Mouse (Mus musculus) gastrocnemius, adult 18-20 months (tissue): ENCODE measurements around the gene Spsb1. TPM values are rescaled to one million over a fixed set of nuclear protein-coding genes. Genes with fewer than 3 reads are reported as not detected.

Source experiments
- DNase-seq: peaks from one replicate; pipeline ENCODE4 v3.0.0; 2021; ENCODE audit warnings: low spot score
- total RNA-seq, 2 experiments: library from RNA; stranded (reverse); gene quantifications; 2 replicates each; pipeline ENCODE4 v1.2.3; 2021

Spsb1 gene
- total RNA-seq, 2 experiments from 2014 or later = 5.9 to 9.6 TPM

GRCm38 (mm10) chr4:149986671-149987417 is 32.0 kb upstream of the Spsb1 start:
- no peak for DNase-seq

GRCm38 (mm10) chr4:149983921-149984645 is 29.2 kb upstream of the Spsb1 start:
- no peak for DNase-seq

GRCm38 (mm10) chr4:149982154-149982553 is 27.3 kb upstream of the Spsb1 start:
- DNase-seq = peak; percentile 29

- peak; percentile 80 for DNase-seq
Measured at GRCm38 (mm10) chr4:149979819-149980308, 25.0 kb upstream of the Spsb1 start.

GRCm38 (mm10) chr4:149978820-149979219 is 24.0 kb upstream of the Spsb1 start:
- DNase-seq = no peak

- DNase-seq = no peak
Measured at GRCm38 (mm10) chr4:149977801-149978544, 23.1 kb upstream of the Spsb1 start.

GRCm38 (mm10) chr4:149977181-149977580 is 22.3 kb upstream of the Spsb1 start:
- no peak for DNase-seq

- no peak for DNase-seq
Measured at GRCm38 (mm10) chr4:149975730-149976254, 20.9 kb upstream of the Spsb1 start.

- no peak for DNase-seq
Measured at GRCm38 (mm10) chr4:149975291-149975690, 20.4 kb upstream of the Spsb1 start.

GRCm38 (mm10) chr4:149971393-149971792 is 16.6 kb upstream of the Spsb1 start:
- DNase-seq = no peak

GRCm38 (mm10) chr4:149968526-149968925 is 13.7 kb upstream of the Spsb1 start:
- DNase-seq = no peak

- DNase-seq = no peak
Measured at GRCm38 (mm10) chr4:149966963-149967362, 12.1 kb upstream of the Spsb1 start.

GRCm38 (mm10) chr4:149966252-149966651 is 11.4 kb upstream of the Spsb1 start:
- DNase-seq = peak; percentile 63

- no peak for DNase-seq
Measured at GRCm38 (mm10) chr4:149965672-149966071, 10.8 kb upstream of the Spsb1 start.

GRCm38 (mm10) chr4:149965242-149965641 is 10.4 kb upstream of the Spsb1 start:
- DNase-seq = no peak

GRCm38 (mm10) chr4:149964770-149965169 is 9.9 kb upstream of the Spsb1 start:
- DNase-seq = no peak

- DNase-seq = no peak
Measured at GRCm38 (mm10) chr4:149964285-149964684, 9.4 kb upstream of the Spsb1 start.

GRCm38 (mm10) chr4:149960391-149960790 is 5.5 kb upstream of the Spsb1 start:
- DNase-seq = no peak

GRCm38 (mm10) chr4:149959816-149960215 is 5.0 kb upstream of the Spsb1 start:
- DNase-seq = no peak

GRCm38 (mm10) chr4:149958566-149958965 is 3.7 kb upstream of the Spsb1 start:
- peak; percentile 86 for DNase-seq

- no peak for DNase-seq
Measured at GRCm38 (mm10) chr4:149956048-149956447, 1.2 kb upstream of the Spsb1 start.

GRCm38 (mm10) chr4:149955631-149956030 is 788 bp upstream of the Spsb1 start:
- no peak for DNase-seq
